Mouse (Mus musculus): ENCODE measurements around the gene Tox3.

DNA sequence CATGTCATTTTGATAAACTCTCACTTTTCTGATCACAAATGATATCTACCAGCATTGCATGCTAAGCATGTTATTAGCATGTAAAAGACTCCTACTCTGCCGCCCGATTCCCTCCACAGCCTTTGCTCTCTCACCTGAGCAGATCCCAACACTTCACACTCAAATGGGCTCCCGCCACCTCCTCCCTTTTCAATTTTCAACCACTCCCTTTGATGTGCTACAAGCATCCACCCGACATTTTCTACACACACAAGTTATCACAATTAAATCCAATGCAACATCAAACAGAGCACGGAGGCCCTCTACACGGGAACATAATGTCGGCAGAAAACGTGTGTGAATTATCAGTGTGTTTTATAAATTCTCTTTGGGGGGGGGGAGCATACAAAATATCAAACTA, 81.9 kb downstream of the Tox3 start:
- TF ChIP-seq CTCF (IDR thresholded peaks at IDR 0.05; ENCODE audit: control insufficient read depth, insufficient read depth, insufficient read length): no peak
- no peak for TF ChIP-seq USF1 (IDR thresholded peaks at IDR 0.05; ENCODE audit: low read depth)
- no peak for TF ChIP-seq MYOD1 (IDR thresholded peaks at IDR 0.05; ENCODE audit: control insufficient read depth, insufficient read length, low read depth)
- no peak for TF ChIP-seq CEBPB (IDR thresholded peaks at IDR 0.05; ENCODE audit: low read depth)
- TF ChIP-seq MAX (IDR thresholded peaks at IDR 0.05): no peak
- no peak for TF ChIP-seq MYOG (IDR thresholded peaks at IDR 0.05; ENCODE audit: control insufficient read depth, extremely low read depth, insufficient read length)
- TF ChIP-seq FOSL1 (IDR thresholded peaks at IDR 0.05; ENCODE audit: insufficient read depth, low read length, poor library complexity, severe bottlenecking): no peak
